Mouse (Mus musculus): ENCODE measurements around the gene Mrc2.

Mrc2 gene

DNA sequence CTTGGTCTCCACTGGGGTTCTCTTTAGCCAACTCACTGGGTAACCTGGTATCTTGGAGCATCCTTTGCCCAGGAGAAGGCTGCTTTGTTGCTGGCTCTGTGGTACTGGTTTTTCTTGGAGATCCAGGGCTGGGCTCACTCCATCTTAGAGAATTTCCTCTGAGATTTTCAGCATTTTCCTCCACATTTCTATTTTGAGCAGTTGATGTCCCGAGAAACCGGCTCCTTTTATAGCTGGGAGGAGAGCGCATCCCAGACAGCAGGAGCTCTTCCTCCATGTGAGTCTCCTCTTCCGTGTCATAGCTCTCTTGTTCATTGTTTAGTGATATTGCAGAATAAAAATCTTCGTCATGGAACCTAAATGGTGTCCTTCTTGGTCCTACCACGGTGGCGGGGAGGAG, 97.8 kb downstream of the Mrc2 start:
- DNase-seq (ENCODE audit: low spot score): no peak

Measured in left cerebral cortex, adult 11 months (tissue).